Mouse (Mus musculus) forebrain, embryonic 11.5 days (tissue): ENCODE data around the gene Tmem179. TPM values are rescaled to one million over a fixed set of nuclear protein-coding genes. Genes with fewer than 3 reads are reported as not detected.

Source experiments
- ATAC-seq: fragments of 200-750 bp; cut with Nextera tagmentation; replicated peaks from 2 replicates; pipeline ENCODE4 v1.8.0; 2017; ENCODE audit warnings: moderate TSS enrichment; ENCODE audit not compliant: low FRiP score
- DNase-seq: peaks from one replicate; pipeline ENCODE4 v3.0.0-alpha.2; 2017; ENCODE audit warnings: low spot score
- H3K27ac ChIP-seq: fragments of 300-500 bp; sonication (generic); 2 replicates; pipeline ENCODE4 v1.5.1; 2014; ENCODE audit warnings: low read depth, low read length
- H3K27me3 ChIP-seq: fragments of 300-500 bp; sonication (generic); 2 replicates; pipeline ENCODE4 v1.6.1; 2014; ENCODE audit warnings: mild to moderate bottlenecking, low read length, mixed read lengths; ENCODE audit not compliant: control insufficient read depth, insufficient read depth
- H3K36me3 ChIP-seq: fragments of 300-500 bp; sonication (generic); 2 replicates; pipeline ENCODE4 v1.6.1; 2014; ENCODE audit warnings: mild to moderate bottlenecking, low read length, moderate library complexity, mixed read lengths; ENCODE audit not compliant: control insufficient read depth, insufficient read depth
- H3K4me1 ChIP-seq: fragments of 300-500 bp; sonication (generic); replicated peaks from 2 replicates; pipeline ENCODE4 v1.6.1; 2014; ENCODE audit warnings: low read length, mixed read lengths; ENCODE audit not compliant: control insufficient read depth, insufficient read depth
- H3K4me2 ChIP-seq: fragments of 300-500 bp; sonication (generic); 2 replicates; pipeline ENCODE4 v1.6.1; 2014; ENCODE audit warnings: low read depth, mild to moderate bottlenecking, low read length, moderate library complexity, mixed read lengths; ENCODE audit not compliant: severe bottlenecking
- H3K4me3 ChIP-seq: fragments of 300-500 bp; sonication (generic); 2 replicates; pipeline ENCODE4 v1.5.1; 2014; ENCODE audit warnings: low read depth, low read length
- H3K9ac ChIP-seq: fragments of 300-500 bp; sonication (generic); 2 replicates; pipeline ENCODE4 v1.6.1; 2014; ENCODE audit warnings: low read length
- H3K9me3 ChIP-seq: fragments of 300-500 bp; sonication (generic); 2 replicates; pipeline ENCODE4 v1.6.1; 2016; ENCODE audit warnings: low read length, mixed read lengths; ENCODE audit not compliant: control insufficient read depth
- WGBS: fragments of 180-500 bp; shearing (Covaris S2); extraction: QIAGEN DNeasy Blood & Tissue Kit; methylation state at CpG from one replicate; pipeline ENCODE4 v1.1.7; 2014; 5-methylcytosine and 5-hydroxymethylcytosine counted together
- polyA plus RNA-seq: library from polyadenylated mRNA; unstranded; fragments of >200 nt; fragmentation: Nextera tagmentation; extraction: Ambion mirVana; gene quantifications from 2 replicates; pipeline ENCODE4 v1.2.1, GENCODE M21; 2014

Gene Tmem179
- polyA plus RNA-seq, 1 experiment from 2014 or later = 3.1 TPM

DNA sequence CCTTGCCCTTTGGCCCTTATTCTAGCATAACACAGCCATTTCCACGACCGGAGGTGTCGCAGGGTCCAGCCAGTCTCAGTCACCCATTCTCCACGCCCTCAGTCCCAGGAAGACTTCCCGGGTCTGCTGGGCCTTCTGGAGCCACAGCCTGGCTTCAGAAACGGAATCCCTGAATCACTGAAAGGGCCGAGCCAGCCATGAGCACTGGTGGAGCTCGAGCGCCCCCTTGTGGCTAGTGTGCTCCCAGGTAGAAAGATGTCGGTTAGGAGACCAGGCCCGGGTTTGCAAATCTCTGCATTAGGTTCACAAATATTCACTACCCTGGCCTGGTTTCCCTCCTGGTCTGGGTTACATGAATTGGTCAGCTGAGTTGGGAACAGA, 26.4 kb upstream of the Tmem179 start:
- Histone ChIP-seq H3K4me1 (peaks cover 25% of the 10 kb centered on the region), H3K27ac (peak overlapping the region; percentile 77), H3K4me2 (no peak overlapping the region), H3K9ac (peak overlapping the region; percentile 9; the same call in 1 of the 2 replicates), H3K9me3 (no peaks in the 10 kb centered on the region), H3K36me3 (no peaks in the 10 kb centered on the region), H3K27me3 (no peaks in the 10 kb centered on the region), H3K4me3 (no peak overlapping the region)
- WGBS = 6% methylated on average over 11 of the region's 11 CpGs
- DNase-seq (peak; percentile 98), ATAC-seq (peak; percentile 42)

DNA sequence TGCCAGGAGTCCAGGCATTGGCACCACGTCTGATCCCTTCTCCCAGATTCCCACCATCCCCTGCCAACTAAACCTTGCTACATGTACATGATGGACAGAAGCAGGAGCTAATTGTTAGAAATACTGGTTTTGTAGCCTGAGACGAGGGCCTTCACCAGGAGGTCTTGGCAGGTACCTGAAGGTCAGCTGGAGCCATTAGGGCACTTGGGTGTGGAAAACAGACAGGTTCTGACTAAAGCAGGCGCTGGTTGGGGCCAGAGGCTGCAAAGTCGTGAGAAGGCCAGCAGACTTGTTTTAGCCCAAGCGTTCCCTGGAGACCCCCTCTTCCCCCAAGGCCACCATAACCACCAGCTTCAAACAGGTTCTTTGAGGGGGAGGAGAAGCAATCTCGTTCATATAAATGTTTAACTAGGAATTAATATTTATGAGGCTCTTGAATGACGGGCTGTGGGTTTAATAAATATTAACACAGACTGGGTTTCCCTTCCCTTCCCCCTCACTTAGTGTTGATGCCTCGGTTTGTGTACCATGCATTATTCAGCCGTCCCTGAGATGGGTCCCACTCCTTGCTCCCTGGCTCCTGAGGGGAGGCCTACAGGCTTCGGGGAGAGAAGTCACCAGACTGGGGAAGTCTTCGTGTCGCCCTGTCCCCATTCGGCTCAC, 25.8 kb upstream of the Tmem179 start:
- WGBS = 50% methylated on average over 13 of the region's 13 CpGs

DNA sequence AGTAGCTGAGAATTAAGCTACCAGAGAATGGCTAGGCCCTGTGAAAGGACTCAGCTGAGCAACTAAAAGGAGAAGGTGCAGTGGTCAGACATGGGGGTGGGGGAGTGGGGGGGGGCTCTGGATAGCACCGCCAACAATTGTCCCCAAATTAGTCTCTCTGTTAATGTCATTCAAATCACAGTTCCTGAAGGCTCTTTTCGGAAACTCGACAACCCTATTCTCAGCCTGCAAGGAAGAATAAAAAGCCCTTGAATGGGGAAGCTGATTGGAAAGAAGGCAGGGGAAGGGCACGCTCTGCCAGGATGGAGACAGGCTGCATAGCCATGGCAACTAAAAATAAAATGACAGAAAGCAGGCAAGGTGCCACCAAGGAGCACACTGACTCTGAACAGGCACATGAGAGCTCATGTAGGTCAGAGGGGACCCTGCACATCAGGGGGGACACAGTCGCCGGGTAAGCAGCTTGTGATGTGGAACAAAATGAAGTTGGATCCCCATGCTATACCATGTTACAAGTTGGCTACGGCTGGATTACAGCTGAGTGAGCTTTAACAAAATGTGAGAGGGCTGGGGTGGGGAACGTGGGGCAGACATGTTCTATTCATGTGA, 25.0 kb upstream of the Tmem179 start:
- WGBS = 21% methylated on average over 8 of the region's 8 CpGs
- H3K4me2 ChIP-seq = peak overlapping the region; percentile 5; the same call in 1 of the 2 replicates
- H3K27me3 ChIP-seq = no peaks in the 10 kb centered on the region
- no peaks in the 10 kb centered on the region for H3K9me3 ChIP-seq
- peak overlapping the region; percentile 24; the same call in 1 of the 2 replicates for H3K9ac ChIP-seq
- peak overlapping the region; percentile 77 for H3K27ac ChIP-seq
- H3K36me3 ChIP-seq = no peaks in the 10 kb centered on the region
- DNase-seq = peak; percentile 78
- no peak overlapping the region for H3K4me3 ChIP-seq
- ATAC-seq = peak; percentile 71
- peaks cover 25% of the 10 kb centered on the region for H3K4me1 ChIP-seq

More for the DNA sequence above, 25.8 kb upstream of the Tmem179 start:
- H3K9me3 ChIP-seq = no peaks in the 10 kb centered on the region
- H3K4me3 ChIP-seq = no peak overlapping the region
- peak overlapping the region; percentile 24; the same call in 1 of the 2 replicates for H3K9ac ChIP-seq
- no peak for DNase-seq
- peak; percentile 13; the same call in 1 of the 2 replicates for ATAC-seq
- no peaks in the 10 kb centered on the region for H3K36me3 ChIP-seq
- H3K4me1 ChIP-seq = peaks cover 25% of the 10 kb centered on the region
- peak overlapping the region; percentile 5; the same call in 1 of the 2 replicates for H3K4me2 ChIP-seq
- H3K27me3 ChIP-seq = no peaks in the 10 kb centered on the region
- peak overlapping the region; percentile 77 for H3K27ac ChIP-seq

DNA sequence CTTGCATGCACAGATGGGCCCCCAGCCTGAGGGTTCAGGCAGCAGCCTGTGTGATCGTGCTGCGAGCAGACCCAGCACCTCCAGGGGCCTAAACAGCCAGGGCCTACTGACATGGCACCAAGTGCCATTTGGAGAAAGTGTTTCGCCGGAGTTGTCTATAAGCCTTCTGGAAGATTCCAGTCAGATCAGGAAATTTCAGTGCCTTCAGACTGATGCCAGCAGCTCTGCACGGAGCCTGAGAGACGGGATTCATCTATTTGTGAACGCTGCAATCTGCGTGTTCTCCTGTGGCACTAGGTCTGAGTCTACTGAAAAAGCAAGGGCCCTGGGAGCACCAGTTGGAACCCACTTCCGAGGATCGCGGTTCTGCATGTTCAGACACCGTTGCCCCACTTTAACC, 23.8 kb upstream of the Tmem179 start:
- Histone ChIP-seq H3K4me1 (peaks cover 24% of the 10 kb centered on the region), H3K9me3 (no peaks in the 10 kb centered on the region), H3K9ac (no peak overlapping the region), H3K36me3 (no peaks in the 10 kb centered on the region), H3K27me3 (no peaks in the 10 kb centered on the region), H3K27ac (0 out of 2 replicates have a peak overlapping the region, but pooled peaks have one; percentile 37), H3K4me3 (no peak overlapping the region), H3K4me2 (no peak overlapping the region)
- ATAC-seq = no peak
- DNase-seq = no peak
- WGBS = 90% methylated on average over 12 of the region's 12 CpGs

DNA sequence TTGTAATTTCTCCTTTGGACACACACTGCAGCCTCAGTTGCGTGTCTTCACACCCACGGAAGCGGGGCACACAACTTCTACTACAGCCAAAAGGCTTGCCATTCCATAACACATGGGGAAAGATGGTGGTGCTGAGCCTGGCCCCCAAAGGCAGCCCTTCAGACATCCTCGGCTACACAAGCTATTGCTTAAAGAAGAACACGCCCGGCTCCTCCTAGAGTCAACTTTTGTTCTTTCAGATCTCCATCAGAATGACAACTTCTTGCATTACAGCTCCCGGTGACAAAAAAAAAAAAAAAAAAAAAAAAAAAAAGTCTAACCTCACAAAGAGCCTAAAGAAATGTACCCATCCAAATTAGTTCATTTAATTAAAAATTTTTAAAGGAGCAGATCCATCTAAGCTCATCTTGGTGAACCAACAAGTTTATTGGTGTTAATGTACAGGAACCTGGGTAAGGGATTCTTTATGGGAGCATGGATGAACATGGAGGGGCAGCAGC, 23.0 kb upstream of the Tmem179 start:
- ATAC-seq = no peak
- H3K4me2 ChIP-seq = no peak overlapping the region
- H3K27ac ChIP-seq = no peak overlapping the region
- H3K4me1 ChIP-seq = peaks cover 18% of the 10 kb centered on the region
- no peaks in the 10 kb centered on the region for H3K9me3 ChIP-seq
- DNase-seq = no peak
- WGBS = 92% methylated on average over 7 of the region's 7 CpGs
- no peak overlapping the region for H3K4me3 ChIP-seq
- H3K27me3 ChIP-seq = no peaks in the 10 kb centered on the region
- H3K36me3 ChIP-seq = no peaks in the 10 kb centered on the region
- H3K9ac ChIP-seq = no peak overlapping the region

DNA sequence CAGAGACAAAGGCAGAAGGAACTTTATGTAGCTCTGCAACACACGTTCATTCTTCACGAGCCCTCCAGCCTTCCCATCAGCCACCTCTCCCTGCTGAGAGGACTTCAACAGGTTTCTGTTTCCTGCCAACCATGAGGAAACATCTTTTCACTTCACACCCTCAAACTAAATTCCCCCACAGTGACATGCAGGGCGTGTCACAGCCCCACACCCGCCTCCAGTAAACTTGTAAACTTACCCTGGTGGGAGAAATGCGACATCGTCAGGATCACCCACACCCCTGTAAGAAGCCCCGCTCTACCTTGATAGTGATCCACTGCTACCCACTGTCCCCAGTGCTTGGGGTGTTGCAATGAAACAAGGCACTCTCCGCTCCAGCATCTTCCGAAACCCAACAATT, 21.8 kb upstream of the Tmem179 start:
- Histone ChIP-seq H3K9ac (no peak overlapping the region), H3K9me3 (no peaks in the 10 kb centered on the region), H3K27ac (no peak overlapping the region), H3K4me2 (no peak overlapping the region), H3K36me3 (no peaks in the 10 kb centered on the region), H3K27me3 (no peaks in the 10 kb centered on the region), H3K4me1 (peaks cover 18% of the 10 kb centered on the region), H3K4me3 (no peak overlapping the region)
- ATAC-seq (no peak), DNase-seq (no peak)
- 91% methylated on average over 9 of the region's 9 CpGs for WGBS

DNA sequence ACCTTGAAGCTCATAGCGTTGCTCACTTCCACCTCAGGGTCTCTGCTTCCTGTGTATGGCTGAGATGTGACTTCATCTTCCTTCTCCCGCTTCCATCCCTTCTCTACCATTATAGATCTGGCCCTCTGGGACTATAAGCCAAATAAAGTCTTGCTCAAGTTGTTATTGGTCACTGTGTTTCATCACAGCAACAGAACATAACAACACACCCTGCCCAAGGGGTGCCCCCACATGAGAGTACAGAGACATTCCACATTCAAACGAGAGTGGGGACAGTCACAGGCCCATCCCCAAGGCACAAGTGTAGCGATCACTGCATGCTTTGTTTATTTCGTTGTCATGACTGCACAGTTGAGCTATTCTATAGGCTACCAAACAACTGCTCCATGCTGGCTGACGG, 20.7 kb upstream of the Tmem179 start:
- 79% methylated on average over 6 of the region's 6 CpGs for whole genome bisulfite sequencing

DNA sequence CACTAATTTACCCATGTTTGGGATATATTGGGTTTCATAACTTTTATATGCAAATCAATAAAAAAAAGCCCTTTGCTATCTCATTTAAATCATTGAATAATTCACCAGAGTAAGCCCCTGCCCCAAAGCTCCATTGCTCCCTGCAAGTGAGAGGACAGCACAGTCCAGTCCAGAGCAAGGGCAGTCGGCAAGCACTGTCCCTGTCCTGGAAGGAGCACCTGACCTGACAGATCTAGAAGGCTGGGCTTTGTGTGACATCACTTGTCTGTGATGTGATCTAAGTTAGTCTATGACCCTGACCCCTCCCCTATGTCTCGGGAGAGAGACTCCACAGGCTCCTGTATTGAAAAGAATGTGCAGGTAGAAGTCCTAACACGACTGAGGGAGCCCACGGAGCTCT, 17.2 kb upstream of the Tmem179 start:
- H3K4me3 ChIP-seq = no peak overlapping the region
- H3K4me2 ChIP-seq = no peak overlapping the region
- 73% methylated on average over 4 of the region's 4 CpGs for WGBS
- ATAC-seq = no peak
- H3K9me3 ChIP-seq = no peaks in the 10 kb centered on the region
- no peaks in the 10 kb centered on the region for H3K27me3 ChIP-seq
- no peak overlapping the region for H3K27ac ChIP-seq
- no peaks in the 10 kb centered on the region for H3K4me1 ChIP-seq
- no peak overlapping the region for H3K9ac ChIP-seq
- no peak for DNase-seq
- no peaks in the 10 kb centered on the region for H3K36me3 ChIP-seq

More for the DNA sequence above, 20.7 kb upstream of the Tmem179 start:
- Histone ChIP-seq H3K9ac (no peak overlapping the region), H3K4me3 (no peak overlapping the region), H3K27me3 (no peaks in the 10 kb centered on the region), H3K27ac (no peak overlapping the region), H3K36me3 (no peaks in the 10 kb centered on the region), H3K9me3 (no peaks in the 10 kb centered on the region), H3K4me2 (no peak overlapping the region), H3K4me1 (peaks cover 11% of the 10 kb centered on the region)
- DNase-seq (no peak), ATAC-seq (no peak)
